Mouse (Mus musculus) small intestine, adult 2 months (tissue): ENCODE measurements around the gene Klhl26.

Experiments
- CTCF ChIP-seq: fragments of 200-500 bp; IDR thresholded peaks from 2 replicates; pipeline ENCODE4 v1.5.1; 2012; ENCODE audit warnings: low read depth, mild to moderate bottlenecking, control low read depth, inconsistent platforms, low read length, moderate library complexity, mixed read lengths; ENCODE audit not compliant: insufficient replicate concordance, insufficient read length; ENCODE audit errors: extremely low read depth
- POLR2A ChIP-seq: fragments of 200-500 bp; IDR thresholded peaks from 2 replicates; pipeline ENCODE4 v1.6.1; 2012; ENCODE audit warnings: low read depth, mild to moderate bottlenecking, control low read depth, inconsistent platforms, low read length, moderate library complexity

DNA sequence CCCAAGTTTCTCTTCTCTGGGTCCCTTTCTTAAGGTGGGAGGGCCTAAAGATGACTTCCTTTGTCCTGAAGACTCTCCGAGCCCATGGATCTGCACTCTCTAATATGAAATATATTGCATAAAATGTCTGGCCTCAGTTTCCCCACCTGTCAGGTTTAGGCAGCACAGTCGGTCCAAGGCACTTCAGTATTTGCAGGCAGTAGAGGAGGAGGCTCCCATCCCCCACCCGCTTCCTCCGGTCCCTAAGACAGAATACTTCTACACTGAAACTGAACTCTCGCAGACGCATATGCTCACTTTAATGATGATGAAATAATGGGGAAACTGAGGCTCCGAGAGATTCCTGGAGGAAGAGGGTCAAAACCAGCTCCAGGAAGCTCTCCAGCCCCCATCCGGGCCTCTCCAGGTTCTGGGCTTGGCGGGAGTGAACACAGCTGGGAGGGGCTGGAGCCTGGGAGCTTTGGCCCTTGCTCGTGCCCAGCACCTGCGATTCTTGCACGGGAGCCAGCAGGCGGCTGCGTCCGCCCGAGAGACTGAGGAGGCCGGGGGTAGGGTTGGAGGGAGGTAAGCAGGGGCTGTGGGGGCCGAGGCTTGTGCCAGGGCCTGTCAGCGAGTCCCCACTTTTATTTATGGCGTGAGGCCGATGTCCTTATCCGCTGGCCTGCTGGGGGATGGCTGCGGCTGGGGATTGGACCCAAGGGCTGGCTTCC lies 25.2 kb upstream of the Klhl26 start:
- TF ChIP-seq CTCF (no peak), POLR2A (no peak)
